Mouse (Mus musculus) adrenal gland, postnatal 25 days (tissue): ENCODE results near the gene 1700013F07Rik. TPM values are rescaled to one million over a fixed set of nuclear protein-coding genes. Genes with fewer than 3 reads are reported as not detected.
"Not testable (repeated sequence)": the region's sequence is repeated elsewhere in the genome, so short reads cannot be mapped to it uniquely, and the experiment has no call there.

Experiments
- DNase-seq: peaks from one replicate; pipeline ENCODE4 v3.0.0; 2021; ENCODE audit warnings: mixed read lengths
- long read RNA-seq: library from polyadenylated mRNA; stranded (forward); transcript quantifications from one replicate; pipeline ENCODE4 v2.0.0, GENCODE M21; 2021
- total RNA-seq: library from RNA; stranded (reverse); gene quantifications from 2 replicates; pipeline ENCODE4 v1.2.3, GENCODE M21; 2021

Gene 1700013F07Rik
- not detected in 2 replicates for total RNA-seq
- long read RNA-seq, partial matches to known transcripts = 0 of 2 reads
- long read RNA-seq, other reads (novel, unspliced or antisense) = 2 of 2 reads

- DNase-seq = no peak
Observed at GRCm38 (mm10) chr3:108533951-108534350, at the start of gene 1700013F07Rik. TSS of gene 1700013F07Rik (plus strand) at chr3:108534150.

GRCm38 (mm10) chr3:108484749-108485148, 49.2 kb upstream of the 1700013F07Rik start:
- DNase-seq = no peak

GRCm38 (mm10) chr3:108489968-108490367, 44.0 kb upstream of the 1700013F07Rik start:
- no peak for DNase-seq

GRCm38 (mm10) chr3:108494861-108495474, 39.0 kb upstream of the 1700013F07Rik start:
- DNase-seq = no peak

- DNase-seq = no peak
Observed at GRCm38 (mm10) chr3:108495486-108495885, 38.5 kb upstream of the 1700013F07Rik start.

- no peak for DNase-seq
Observed at GRCm38 (mm10) chr3:108497602-108498001, 36.3 kb upstream of the 1700013F07Rik start.

GRCm38 (mm10) chr3:108499826-108500225, 34.1 kb upstream of the 1700013F07Rik start:
- peak; percentile 8 for DNase-seq

- not testable (repeated sequence) for DNase-seq
Observed at GRCm38 (mm10) chr3:108501411-108501810, 32.5 kb upstream of the 1700013F07Rik start.

GRCm38 (mm10) chr3:108503908-108504307, 30.0 kb upstream of the 1700013F07Rik start:
- no peak for DNase-seq

GRCm38 (mm10) chr3:108508745-108509474, 25.0 kb upstream of the 1700013F07Rik start:
- DNase-seq = no peak

GRCm38 (mm10) chr3:108510156-108510555, 23.8 kb upstream of the 1700013F07Rik start:
- no peak for DNase-seq

- DNase-seq = no peak
Observed at GRCm38 (mm10) chr3:108510716-108511483, 23.1 kb upstream of the 1700013F07Rik start.

GRCm38 (mm10) chr3:108513465-108513864, 20.5 kb upstream of the 1700013F07Rik start:
- no peak for DNase-seq

- no peak for DNase-seq
Observed at GRCm38 (mm10) chr3:108518276-108518675, 15.7 kb upstream of the 1700013F07Rik start.

GRCm38 (mm10) chr3:108523415-108523814, 10.5 kb upstream of the 1700013F07Rik start:
- DNase-seq = no peak

GRCm38 (mm10) chr3:108528489-108528888, 5.5 kb upstream of the 1700013F07Rik start:
- no peak for DNase-seq

- DNase-seq = peak; percentile 52
Observed at GRCm38 (mm10) chr3:108533114-108533885, 650 bp upstream of the 1700013F07Rik start.

GRCm38 (mm10) chr3:108535896-108536516, 2.1 kb downstream of the 1700013F07Rik start:
- no peak for DNase-seq

- DNase-seq = peak; percentile 36
Observed at GRCm38 (mm10) chr3:108536517-108537260, 2.7 kb downstream of the 1700013F07Rik start, which contains the start of gene 5330417C22Rik. TSS of gene 5330417C22Rik (minus strand) at chr3:108536536.

- peak; percentile 81 for DNase-seq
Observed at GRCm38 (mm10) chr3:108537303-108537702, 3.4 kb downstream of the 1700013F07Rik start.

- no peak for DNase-seq
Observed at GRCm38 (mm10) chr3:108542299-108542698, 8.3 kb downstream of the 1700013F07Rik start.
